Mouse (Mus musculus) gastrocnemius, postnatal 10 days (tissue): Measurements from ENCODE around the gene Ube2e2. TPM values are rescaled to one million over a fixed set of nuclear protein-coding genes. Genes with fewer than 3 reads are reported as not detected.

ENCODE experiments used
- DNase-seq: peaks from one replicate; pipeline ENCODE4 v3.0.0; 2021; ENCODE audit warnings: mixed read lengths
- long read RNA-seq, 2 experiments: library from polyadenylated mRNA; stranded (forward); transcript quantifications; one replicate each; pipeline ENCODE4 v2.0.0; 2021
- total RNA-seq, 2 experiments: library from RNA; stranded (reverse); gene quantifications; 2 replicates each; pipeline ENCODE4 v1.2.3; 2021

Ube2e2 gene
- total RNA-seq = 10 to 100 TPM; 26.3 to 29.3 TPM
- long read RNA-seq, experiment 1 = 0 reads
- long read RNA-seq, experiment 2, partial matches to known transcripts = 0 of 3 reads
- long read RNA-seq, experiment 2, other reads (novel, unspliced or antisense) = 3 of 3 reads

DNA sequence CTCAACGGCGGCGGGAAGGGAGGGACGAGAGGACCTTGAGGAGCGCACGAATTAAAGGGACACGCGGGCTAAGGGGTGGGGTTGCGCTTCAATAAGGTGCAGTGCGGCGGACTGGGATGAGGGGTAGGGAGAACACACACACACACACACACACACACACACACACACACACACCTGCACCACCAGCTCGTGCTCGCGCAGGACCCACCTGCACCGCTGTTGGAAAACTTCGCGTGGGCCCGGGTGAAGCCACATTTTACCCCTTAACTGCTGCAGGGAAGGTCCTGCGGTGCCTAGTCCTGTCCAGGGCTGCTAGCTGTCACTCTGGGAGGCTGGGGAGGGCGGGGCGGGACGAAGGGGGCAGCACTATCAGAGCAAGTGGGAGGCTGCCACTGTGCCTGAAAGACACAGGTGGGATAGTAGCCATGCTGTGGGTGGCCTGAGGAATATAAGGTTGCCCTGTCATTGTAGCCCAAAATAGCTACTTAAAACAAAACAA, at the start of gene Ube2e2:
Gene Ube2e2, minus strand, starts transcription at position 321 of the 499 bp plus-strand sequence.
- DNase-seq = no peak

DNA sequence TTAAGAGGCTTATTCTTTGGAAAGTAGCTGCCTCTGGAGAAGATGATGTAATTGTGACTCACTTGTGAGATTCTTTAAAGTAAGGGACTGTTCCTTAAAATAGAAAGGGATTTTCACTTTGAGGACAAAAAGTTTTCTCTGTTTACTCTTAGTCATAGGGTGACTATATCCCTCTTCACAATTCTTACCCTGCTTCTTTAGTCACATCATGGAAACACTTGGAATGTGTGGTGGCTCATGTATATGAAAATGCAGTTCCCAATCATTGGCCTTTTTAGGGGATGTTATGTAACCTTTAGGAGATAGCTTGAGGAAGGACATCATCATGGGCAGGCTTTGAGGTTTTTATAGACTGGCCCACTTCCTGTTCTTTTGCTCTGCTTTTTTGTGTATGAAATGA, 46.0 kb upstream of the Ube2e2 start:
- no peak for DNase-seq

DNA sequence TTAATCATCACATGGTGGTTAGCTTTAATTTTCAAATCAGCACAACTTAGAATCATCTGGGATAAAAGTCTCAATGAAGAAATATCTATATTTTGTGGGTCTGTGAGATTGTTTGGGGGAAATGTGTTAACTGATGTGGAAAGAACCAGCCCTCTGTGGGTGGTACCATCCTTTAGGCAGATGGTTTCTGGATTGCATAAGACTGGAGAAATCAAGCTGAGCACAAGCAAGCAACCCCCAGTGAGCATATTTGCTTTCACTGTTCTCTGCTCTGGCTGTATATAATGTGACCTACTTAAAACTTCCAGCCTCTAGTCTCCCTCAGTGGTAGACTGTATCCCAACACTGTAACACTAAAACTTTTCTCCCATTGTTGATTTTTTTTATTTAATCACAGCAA, 9.5 kb upstream of the Ube2e2 start:
- no peak for DNase-seq

DNA sequence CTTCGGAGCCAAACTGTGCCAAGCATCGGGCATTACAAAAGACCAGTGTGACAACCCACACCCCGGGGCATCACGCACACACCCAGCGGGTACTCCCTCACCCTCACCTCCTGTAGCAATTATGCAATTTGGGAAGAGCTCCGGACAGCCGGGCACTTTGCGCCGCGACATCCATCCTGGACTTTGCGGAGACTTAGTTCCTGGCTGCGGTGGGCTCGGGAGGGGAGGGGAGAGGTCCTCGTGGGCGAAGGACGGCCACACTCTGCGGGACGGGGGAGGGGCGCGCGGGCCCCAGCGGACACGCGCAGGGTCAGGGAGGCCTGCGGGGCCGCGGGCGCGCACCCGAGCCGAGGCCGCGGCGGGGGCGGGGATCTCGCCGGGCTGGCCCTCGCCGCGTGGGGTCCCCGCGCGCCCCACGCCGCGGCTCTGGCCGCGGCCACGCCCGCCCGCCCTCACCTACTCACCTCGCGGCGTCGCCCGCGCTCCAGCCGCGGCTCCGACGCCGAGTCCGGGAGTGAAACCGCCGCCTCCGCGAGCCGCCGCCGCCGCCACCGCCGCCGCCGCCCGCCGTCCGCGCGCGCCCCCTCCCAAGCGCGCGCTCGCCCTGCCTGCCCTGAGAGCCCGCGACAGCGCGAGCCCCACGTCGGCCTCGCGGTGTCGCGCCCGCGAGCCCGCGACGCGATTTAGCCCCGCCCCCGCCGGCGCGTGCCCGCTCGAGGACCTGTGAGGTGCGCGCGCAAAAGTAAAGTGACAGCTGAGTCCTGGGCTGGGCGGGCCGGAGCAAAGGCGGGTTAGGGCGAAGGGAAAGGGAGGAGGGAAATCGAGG, 733 bp downstream of the Ube2e2 start:
- DNase-seq = peak; percentile 95

DNA sequence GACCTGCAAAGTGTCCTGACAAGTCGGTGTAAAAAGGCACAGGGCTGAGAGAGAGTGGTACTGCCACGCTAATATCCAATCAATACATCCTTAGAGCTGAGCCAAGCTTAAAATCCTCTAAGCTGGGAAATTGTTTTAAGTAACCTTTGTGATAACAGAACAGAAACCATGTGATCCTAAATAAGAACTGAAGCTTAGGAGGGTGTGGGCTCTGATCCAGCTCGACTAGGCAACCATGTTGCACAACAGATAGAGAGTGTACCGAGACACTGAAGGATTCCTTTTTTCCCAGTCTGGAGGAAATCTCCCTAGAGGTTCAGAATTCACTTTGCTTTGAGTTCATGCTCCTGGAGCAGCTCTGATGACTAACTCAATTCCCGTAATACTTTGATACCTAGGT, 4.5 kb downstream of the Ube2e2 start:
- no peak for DNase-seq

DNA sequence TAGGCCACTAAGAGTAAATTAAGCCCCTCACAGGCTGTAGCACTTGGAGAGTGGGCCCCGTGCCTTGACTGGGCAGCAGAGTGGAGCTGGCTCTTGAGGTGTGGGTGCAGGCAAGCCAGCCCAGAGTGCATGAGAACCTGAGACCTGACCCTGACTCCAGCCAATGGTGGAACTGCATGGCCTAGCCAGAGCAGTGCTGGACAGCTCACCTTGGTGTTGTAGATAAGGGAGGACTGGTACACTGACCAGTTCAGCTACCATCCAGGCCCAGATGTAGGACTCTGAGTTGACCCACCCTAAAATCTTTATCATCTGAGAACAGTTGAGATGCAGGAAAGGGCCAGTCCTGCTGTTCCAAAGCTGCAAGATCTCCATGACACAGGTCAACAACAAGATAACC, 11.6 kb downstream of the Ube2e2 start:
- DNase-seq = no peak

DNA sequence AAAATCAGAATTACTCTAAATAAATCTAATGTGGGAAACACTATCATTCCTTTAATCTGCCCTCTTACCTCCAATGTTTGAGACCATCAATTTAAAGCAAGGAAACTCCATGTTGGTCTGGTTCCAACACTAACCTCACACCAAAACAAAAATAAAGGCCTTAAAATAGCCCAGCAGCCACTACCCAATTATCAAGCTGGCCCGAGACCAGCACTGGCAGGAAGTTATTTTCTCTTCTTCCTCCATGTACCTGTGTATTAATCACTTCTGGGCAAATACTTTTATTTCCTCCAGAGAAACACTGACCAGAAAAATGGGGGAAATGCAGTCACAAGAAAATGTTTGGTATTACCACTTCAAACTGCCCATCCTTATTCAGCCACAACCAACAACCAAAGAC, 23.4 kb downstream of the Ube2e2 start:
- no peak for DNase-seq

DNA sequence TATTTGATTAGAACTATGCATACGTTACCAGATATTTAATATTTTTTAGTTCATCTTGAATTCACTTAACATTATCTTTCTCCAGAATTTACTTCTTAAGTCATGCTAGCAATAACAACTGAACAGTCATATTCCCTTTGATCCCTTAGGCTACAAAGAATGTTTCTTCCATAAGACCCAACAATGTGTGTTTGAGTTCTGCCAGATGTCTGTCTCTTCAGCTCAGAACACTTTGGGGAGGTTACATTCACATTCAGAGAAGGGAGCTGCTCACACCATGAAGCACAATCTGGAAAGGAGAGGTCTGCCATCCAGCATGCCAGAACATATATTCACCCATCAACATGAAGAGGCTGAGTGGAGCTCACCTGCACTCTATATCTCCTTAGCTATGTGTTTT, 65.4 kb downstream of the Ube2e2 start:
- no peak for DNase-seq

DNA sequence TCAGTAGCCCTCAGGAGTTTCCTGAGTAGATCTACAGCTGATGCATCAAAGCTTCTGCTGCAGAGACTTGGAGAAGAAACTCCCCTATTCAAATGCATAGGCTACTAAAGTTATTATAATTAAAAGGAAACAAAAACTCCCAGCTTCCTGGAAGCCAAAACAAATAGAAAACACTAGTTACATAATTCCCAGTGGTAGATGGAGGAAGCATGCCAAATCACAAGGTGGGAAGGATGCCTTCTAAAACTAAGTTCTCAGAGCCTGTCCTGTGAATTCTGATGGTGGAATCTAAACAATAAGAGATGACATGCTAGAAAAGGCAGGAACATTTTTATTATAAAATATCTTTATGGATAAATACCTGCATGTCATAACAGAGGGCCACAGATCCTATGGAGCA, 67.3 kb downstream of the Ube2e2 start:
- DNase-seq = no peak

DNA sequence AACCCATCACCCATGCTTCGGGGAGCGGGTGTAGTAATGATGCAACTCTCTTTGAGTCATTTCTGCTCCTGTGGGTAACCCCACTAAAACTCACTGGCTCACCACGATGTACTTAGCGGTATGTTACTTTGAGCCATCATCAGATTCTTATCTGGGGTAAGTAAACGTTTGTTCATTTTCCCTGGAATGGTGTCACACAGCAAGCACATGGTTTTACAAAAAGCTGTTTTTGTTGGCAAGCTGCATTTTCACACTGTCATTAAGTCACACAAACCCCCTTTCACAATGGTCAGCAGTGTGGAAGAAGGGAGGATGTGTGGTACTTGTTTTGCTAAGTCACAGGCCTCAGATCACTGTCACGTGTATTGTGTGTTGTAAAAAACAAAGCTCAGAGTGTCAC, 73.4 kb downstream of the Ube2e2 start:
- no peak for DNase-seq

DNA sequence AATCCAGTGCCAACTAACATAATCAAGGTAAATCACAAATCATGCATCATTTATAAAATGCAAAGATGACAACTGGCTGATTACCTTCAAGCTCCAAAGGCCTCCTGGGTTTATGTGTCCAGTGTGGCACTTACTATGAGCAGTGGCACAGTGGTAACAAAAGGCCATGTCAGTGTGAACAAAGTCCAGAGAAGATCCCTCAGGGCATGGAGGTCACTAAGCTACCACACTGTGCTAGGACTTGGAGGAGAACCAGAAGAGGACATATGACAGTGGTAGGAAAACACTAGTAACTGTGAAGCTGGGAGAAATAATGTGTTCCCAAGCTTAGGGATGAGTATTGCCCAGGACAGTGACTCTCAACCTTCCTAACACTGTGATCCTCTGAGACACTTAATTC, 97.2 kb downstream of the Ube2e2 start:
- DNase-seq = no peak

DNA sequence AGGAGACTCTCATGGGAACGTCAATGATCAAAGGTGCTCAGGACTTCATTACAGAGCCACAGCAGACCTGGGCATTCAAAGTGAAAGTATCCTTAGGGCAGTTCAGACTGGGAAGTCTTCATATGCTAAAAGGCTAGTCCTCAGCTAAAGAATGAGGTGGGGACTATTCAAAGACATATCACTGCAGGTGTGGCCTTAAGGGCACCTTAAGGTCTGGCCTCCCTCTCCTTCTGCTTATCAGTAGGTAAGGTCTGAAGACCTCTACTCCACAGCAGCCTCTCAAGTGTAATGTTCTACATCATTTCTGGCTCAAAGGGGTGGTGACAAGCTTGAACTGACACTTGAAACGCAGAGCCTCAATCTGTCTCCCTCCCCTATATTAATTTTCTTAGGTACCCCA, 98.3 kb downstream of the Ube2e2 start:
- DNase-seq = no peak

DNA sequence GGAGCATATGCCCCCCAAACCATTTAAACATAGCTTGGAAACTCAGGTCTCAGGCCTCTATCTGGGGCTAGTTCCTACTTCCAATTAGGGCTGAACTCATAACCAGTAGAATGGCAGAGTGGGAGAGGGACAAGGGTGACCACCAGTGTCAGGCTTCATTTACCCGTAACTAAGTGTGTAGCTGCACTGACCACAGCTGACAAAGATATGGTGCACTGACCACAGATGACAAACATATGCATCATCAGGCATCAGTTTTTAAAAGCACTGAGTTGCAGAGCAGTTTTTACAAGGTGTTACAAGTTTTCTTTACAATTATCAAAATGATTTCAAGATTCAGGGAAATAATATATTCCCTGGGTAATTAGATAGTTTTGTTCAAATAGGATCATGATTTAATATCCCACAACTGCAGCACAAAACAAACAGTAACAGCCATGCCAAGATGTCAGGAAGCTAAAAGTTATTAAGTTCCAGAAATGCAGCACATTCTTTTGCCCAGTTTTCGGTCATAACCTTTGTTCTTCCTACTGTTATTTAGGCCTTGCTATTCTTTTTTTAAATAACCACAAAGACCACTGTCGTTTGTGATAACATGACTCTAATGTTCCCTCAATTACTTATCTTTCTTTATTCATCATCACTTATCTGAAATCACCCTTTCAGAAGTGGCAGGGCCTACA, 114.9 kb downstream of the Ube2e2 start:
- no peak for DNase-seq

DNA sequence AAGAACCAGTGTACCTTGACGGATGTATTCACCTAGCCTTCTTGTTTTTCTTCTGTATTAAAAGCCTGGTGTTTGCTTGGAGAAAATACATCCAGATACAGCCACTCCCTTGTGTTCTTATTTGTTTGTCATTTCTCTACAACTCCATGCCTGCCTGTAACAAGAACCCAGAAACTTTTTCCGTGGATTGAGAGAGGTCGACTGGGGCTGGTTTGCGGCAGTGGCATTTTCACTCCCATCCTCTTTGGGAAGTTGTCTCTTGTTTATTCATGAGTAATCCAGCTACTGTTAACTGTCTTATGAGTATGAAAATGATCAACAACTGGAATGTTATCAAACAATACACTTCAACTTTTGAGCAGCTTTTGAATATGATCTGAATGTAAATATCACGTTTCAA, 115.8 kb downstream of the Ube2e2 start:
- DNase-seq = no peak

DNA sequence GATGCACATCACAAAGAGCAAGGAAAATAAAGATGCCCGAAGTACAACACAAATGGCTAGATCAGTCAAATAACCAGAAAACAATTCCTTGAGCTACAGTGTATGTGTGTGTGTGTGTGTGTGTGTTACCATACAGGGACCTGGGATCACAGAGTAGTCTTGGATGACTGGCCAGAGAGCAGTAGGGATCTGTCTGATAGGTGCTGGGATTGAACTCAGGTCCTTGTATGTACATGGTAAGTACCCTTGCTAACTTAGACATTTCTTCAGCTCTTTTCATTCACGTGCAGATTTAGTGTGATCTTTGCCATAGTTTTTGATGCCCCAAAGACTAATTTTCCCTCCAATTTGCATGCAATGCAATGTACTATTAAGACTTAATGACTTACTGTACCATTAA, 117.9 kb downstream of the Ube2e2 start:
- DNase-seq = no peak

DNA sequence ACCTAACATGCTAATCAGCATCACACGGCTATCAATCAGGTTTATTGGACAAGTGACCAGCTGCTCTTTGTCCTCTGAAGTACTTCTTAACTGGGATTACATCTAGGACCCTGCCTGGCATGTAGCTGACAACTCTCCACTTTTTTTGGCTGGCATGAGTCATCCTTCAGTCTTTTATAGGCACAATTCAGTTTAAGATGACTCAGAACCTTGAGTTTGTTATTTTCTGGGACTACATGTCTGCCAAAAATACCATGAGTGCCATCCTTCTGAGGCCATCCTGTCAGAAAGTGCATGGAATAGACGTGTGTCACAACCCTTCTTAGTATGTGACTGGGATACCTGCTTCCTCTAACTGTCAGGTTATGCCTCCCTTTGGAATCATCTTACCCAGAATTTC, 120.3 kb downstream of the Ube2e2 start:
- no peak for DNase-seq

DNA sequence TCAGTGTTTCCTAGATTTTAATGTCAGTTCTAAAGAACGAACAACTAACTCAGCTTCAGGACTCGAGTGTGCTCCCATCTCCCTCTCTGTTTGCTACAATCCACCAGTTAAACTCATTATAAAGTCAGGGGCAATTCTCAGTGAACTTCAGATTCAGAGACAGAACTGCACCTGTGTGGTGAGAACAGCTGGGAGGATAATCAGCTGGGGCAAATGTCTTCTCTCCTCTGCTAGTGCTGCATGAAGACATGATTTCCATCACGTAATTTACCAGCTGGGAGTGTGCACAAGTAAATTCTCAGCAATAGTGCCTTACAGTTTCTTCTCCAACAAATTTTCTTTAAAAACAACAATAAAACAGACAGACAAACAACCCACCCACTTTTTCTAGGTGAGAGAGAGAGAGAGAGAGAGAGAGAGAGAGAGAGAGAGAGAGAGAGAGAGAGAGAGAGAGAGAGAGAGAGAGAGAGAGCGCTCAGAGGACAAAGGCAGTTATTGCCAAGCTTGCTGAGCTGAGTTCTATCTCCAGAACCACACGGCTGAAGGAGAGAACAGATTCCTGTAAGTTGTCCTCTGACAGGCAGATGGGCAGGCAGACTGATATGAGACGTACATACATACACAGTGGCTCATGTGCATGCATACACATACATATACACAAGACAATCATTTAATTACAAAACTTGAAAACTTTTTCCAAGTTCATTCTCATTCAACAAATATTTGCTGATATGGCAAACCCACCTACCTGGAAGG, 134.3 kb downstream of the Ube2e2 start:
- no peak for DNase-seq

DNA sequence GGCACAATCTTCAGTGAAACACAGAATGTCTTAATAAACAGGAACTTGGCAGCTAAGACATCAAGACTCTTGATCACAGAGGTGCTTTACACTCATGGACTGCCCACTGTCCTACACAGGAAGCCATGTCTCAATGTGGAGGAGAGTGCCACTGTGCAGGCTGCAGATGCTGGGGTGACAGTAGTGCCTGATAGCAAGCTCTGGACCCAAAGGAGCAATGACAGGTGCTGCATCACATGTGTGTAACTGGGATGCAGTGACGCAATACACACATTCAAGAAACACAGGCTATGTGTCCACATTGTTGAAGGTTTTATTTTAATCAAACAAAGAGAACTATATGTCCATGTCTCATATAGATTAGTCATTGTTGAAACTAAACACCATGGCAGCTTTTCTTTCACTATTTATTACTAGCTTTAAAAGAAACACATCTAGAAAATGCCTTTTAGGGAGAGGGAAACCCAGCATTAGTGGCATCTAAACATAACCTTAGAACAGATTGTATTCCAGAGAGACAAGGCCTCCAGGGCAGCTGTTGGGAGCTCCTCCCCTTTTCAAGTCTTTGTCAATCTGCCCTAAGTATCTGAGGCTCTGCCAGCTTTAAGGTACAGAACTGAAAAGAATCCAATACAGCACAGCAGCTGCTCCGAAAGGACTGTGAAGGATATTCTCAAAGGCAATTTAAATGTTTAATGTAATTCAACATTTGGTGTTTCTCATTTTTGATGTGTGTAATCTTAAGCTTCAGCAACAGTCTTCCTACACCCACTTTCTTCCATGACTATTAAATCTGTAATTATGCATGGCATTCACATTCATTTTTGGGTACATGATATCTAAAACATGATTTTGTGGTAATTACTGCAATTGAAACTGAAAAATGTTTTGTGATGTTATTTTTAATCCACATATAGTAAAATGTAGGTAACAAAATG, 135.2 kb downstream of the Ube2e2 start:
- DNase-seq = no peak

DNA sequence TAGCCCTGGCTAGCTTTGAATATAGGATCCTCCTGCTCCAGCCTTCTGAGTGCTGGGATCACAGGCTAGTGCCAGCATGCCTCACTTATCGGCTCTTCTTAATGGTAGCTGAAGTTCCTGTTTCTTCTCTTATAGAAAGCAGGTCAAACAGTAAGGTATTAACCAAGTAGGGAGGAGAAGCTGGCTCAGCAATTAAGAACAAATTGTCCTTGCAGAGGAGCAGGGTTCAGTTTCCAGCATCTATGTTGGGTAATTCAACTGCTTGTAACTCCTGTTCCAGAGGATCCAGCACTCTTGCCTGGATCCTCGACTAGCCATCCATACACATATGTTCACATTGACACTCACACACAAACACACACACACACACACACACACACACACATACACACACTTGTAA, 136.1 kb downstream of the Ube2e2 start:
- no peak for DNase-seq

DNA sequence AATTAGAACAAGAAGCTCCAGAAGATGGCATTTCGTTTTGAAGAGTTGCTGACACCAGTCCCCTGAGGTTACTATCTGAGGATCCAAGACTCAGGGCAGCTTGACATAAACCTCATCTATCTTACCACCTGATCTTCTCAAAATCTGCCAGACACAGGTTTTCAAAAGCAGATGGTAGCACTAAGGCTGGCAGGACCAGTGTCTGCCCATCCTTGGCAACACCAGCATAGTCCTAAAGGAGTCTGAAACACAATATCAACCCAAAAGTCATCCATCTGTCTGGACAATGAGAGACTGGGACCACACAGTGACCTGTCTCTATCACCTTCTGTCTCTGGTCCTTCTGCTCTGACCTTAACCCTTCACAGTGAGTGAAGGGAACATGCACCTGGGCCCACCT, 138.7 kb downstream of the Ube2e2 start:
- no peak for DNase-seq

DNA sequence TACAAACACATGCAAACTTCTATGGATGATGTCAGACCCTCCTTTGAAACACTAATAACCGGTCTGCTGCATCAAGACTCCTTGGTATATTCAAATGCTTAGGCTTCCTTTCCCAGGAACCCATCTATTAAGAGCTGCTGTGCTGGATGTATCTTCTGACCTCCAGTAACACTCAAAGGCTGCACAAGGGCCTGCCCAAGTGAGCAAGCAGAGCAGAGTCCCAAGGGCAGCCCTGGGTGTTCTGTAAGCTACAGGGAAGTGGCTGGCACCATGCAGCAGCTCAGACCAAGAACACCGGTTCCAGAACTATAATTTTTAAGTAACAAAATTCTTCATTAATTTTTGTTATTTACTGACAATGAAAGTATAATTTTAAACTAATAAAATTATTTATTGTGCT, 139.5 kb downstream of the Ube2e2 start:
- DNase-seq = no peak

DNA sequence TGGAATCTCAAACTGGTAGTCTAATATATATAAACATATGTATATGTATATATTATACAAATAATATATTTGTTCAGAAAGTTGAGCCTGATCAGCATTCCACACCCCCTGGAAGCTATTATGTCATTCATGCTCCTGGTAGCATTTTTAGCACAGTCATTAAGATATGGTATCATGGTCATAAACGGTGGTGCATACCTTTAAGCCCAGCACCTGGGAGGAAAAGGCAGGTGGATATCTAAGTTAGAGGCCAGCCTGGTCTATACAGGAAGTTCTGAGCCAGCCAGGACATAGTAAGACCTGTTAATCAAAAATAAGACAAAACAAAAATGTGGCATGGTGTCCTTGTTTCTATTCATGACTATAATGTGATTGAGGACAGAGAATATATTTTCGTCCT, 140.1 kb downstream of the Ube2e2 start:
- DNase-seq = no peak
